Mouse (Mus musculus) mesoderm, embryonic 11.5 days (tissue): ENCODE data around the gene Ankrd6.

ENCODE experiments used
- DNase-seq: peaks from one replicate; pipeline ENCODE4 v3.0.0-alpha.2; 2012; ENCODE audit warnings: low read depth, low spot score

The Ankrd6 gene

DNA sequence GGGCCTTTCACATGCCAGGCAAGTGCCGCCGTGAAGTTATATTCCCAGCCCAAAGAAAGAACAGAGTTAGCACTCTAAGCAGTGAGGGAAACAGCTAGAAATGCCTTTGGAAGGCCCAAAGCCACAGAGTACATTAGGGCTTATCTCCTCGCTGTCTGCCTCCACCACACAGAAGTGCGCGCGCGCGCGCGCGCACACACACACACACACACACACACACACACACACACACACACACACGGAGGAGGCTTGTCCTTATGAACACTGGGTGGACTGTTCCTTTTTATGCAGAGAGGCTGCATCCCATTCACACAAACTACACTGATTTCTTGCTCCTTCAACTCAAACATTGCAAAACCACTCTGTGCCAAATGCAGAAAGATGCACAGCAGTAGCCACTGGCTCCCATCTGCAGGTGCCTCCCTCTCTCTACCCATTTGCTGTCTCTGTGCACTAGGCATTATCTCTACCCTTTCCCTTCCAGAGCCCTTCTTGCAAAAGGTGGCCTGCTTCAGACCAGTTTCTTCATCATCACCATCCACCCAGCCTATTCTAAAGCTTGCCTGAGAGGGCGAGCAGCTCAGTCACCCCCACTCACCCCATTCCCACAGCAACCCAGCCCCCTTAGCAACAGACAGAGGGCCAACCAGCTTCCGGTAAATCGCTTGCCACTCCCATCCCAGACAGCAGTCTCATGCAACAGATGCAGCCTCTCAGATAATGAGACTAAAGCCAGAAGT, 88.5 kb downstream of the Ankrd6 start:
- peak; percentile 54 for DNase-seq

DNA sequence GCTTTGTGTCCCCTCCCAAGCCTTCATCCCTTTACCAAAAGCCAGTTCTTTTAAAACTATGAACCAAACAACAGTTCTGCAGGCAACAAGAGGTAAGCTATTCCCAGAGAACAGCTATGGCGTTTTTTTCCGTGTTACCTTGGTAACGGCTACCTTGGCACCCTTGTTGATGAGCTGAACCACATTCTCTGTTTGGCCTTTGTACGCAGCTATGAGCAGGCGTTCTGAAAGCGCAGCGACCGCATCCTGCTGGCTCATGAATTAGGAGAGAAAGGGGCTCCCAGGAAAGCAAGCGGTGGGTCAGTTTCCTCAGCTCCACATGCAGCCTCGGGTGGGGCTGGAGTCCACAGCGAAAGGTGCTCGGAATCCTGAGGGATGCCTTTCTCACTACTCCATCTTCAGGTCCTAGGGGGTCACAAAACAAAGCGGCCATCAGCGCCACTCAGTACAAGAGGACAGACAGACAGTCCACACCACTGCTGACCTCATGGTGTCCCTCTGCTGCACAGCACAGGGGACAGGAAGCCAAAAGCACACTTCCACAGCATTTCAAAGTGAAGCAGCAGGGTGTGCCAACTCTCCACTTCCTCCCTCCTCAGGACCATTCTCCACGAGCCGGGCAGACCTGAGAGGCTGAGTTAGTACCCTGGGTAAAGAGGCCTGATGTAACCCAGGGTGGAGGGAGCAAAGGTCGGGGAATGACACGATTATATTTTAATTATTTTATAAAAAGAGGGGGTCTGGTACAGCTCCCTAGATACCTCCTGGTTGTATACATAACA, 90.3 kb downstream of the Ankrd6 start:
- no peak for DNase-seq

DNA sequence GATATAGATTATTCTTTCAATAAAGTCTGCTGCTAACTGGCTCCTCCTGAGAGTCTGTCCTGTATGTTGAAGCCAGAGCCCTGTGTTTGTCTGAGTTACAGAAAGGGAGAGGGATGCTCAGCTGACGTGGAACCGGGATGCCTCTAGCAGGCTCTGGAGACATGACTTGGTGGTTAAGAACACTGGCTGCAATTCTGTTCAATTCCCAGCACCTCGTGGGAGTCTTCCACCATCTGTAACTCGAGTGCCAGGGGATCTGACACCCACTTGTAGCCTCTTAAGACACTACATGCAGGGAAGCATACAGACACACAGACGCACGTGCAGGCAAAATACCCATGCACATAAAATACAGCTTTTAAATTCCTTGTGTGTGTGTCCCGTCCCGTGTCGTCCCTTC, 95.1 kb downstream of the Ankrd6 start:
- DNase-seq, result no peak

DNA sequence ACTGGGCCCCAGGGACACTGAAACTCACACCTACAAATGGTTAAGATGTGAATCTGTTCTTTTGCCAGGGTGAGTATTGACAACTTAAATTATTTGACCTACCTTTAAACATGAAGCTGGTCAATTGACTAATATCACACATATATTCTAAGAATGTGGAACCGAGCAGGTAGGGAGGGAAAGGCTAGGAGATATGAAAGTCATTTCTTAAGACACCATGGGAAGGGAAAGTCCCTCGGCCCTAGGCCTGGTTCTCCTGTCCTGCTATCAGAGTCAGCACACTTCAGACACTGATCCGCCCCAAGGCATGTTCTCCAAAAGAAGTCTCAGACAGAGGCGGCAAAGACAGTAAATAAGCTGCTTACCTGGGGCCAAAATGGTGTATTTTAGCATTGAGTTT, 95.7 kb downstream of the Ankrd6 start:
- DNase-seq, result no peak

DNA sequence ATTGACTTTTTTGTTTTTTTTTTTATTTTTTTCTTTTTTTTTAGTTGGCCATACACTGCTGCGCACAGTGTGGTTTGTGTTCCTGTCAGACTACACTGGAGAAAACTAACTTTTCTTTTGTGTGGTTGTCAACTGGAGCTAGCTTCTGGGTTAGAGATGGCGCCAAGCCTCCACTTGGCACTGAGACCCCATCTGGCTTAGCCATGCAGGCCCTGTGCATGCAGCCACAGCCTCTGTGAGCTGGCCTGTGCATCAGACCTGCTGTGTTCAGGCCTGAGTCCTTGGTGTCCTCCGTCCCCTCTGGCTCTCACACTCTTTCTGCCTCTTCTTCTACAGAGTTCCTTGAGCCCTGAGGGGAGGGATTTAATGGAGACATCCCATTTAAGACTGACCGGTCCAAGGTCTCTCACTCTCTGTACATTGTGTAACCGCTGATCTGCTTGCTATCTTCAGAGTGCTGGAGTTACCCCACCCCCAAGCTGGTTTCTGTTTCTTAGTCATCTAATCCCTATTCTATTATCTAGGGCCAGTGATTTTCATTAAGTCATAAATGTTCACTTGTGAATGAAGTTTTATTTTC, 96.9 kb downstream of the Ankrd6 start:
- no peak for DNase-seq

DNA sequence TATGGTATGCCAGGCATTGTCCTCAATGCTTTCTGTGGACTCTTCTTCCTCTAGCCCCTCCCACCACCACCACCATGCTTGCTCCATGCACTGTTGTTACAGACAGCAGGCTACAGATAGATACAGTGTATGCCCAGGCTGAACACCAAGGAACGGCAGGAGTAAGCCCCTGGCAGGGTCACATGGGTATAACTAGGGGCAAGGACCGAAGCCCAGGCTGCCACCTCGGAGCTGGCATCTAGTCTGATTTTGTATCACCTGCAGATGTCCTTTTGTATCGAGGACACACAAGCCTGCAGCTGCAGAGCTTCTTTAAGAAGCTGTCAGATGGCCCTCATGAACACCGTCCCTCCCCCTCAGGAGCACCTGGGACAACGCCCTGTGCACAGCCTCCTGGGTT, 97.8 kb downstream of the Ankrd6 start:
- no peak for DNase-seq

DNA sequence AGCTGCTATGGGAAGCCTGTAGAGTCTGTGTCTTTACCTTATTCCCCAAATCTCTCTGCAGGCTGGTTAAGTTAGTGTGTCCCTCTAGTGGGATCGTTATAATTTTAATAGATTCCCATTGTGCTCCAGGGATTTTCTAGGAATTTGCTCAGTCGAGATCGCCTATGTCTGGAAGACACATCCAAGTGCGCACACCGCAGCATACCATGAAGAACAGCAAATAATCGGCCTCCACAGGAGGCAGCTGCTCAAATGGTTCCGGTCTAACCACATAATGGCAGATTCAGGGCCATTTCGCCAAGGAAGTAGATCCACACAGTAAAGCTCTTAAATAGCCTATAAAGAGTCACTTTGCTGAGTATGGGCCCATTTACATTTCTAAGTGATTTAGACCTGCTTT, 98.3 kb downstream of the Ankrd6 start:
- no peak for DNase-seq

DNA sequence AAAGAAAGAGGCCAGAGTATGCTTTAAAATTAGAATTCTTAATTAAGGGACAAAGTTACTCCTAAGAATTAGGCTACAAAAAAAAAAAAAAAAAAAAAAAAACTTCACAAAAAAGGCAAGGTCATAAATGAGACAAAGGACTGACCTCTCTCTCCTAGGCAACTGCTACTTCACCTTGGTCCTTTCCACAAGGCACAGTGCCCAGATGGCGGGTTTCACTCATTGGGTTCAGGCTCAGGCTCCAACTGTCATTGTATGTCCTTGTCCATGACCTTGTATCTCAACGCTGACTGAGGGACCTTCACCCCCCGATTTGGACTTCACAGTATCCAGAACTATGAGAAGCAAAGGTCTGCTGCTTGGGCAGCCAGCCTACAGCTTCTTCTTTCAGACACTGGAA, 112.2 kb downstream of the Ankrd6 start:
- DNase-seq, result no peak

DNA sequence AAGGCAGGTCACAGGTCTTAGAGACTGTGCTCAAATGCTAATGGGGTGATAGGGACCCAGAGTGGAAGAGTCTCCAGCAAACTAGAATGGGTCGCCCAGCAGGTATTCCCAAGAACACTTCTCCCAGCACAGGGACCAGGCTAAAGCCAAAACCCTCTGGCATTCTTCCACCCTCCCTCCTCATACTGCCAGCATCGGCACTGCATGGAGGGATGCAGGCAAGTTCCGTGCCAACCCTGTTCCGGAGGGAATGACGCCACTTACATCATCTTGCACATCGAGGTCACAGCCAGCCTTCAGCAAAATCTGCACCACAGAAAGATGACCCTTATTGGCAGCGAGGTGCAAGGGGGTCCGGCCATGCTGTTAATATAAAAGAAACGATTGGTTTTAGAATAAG, 114.6 kb downstream of the Ankrd6 start:
- DNase-seq, result no peak

DNA sequence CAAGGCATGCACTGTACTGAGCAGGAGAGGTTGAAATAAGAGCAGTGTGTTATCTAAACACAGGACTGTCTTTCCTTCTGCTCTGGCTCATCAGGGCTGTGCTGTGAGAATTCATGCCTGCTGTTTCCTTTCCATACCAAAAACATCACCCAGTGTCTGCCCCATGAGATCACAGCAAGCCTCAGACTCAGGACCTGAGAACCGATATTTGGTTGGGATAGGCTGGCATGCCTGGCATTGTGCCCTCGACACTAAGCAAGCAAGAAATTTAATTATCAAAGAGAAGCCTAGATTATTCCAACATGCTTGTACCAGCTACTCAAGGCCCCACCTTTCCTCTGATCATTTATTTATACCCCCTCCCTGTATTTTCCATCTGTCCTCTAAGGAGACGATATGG, 116.1 kb downstream of the Ankrd6 start:
- no peak for DNase-seq

DNA sequence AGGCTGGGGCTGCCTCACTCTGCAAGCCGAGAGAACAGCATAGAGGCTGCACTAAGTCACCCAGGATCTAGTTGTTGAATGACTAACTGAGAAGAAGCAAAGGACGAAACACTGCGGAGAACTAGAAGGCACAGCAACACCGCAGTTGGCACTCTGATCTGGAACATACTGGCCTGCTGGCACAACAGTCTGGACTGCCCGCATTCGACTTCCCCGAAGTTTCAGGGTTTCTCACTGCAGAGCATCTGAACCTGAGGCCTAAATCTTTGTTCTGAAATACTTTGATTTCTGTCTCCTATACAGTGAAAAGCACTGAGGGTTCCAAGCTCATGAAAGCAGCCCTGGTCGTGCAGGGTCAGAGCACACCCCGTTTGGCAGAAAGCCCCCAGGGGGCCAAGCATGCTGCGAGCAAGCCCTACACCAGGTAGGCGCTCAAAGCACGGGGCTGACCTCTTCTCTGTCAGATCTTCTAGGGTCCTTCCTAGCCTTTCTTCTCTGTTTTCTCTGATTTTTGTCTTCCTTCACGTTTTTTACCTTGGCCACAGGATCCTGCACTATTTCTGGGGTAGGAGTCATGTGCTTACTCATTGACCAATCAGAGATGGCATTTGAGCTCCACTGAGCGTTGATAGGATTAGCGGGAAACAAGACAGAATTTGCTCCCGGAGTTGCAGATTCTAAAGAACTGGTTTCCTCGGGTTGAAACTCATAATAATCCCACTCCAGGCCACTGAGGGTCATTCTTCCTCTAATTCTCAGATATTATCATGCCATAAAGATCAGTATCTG, 117.0 kb downstream of the Ankrd6 start:
- DNase-seq, result peak; percentile 51

DNA sequence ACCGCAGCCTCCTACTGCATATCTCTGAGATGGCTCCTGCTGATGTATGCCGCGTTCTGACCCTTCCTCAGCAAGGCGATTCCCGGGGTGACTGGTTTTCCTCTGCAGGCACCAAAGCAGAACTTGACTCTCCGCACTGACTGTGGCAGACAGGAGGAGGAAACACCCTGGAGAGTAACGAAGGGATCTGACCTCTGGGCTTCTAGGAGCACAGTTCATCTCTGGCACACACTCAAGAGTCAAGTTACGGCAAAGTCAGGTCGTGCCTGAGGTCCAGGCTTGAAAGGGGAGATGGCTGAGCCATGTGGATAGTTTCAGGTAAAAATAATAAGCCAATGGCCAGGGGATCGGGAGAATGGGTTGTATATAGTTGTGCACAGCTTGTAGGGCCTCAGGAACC, 121.3 kb downstream of the Ankrd6 start:
- DNase-seq, result peak; percentile 26

DNA sequence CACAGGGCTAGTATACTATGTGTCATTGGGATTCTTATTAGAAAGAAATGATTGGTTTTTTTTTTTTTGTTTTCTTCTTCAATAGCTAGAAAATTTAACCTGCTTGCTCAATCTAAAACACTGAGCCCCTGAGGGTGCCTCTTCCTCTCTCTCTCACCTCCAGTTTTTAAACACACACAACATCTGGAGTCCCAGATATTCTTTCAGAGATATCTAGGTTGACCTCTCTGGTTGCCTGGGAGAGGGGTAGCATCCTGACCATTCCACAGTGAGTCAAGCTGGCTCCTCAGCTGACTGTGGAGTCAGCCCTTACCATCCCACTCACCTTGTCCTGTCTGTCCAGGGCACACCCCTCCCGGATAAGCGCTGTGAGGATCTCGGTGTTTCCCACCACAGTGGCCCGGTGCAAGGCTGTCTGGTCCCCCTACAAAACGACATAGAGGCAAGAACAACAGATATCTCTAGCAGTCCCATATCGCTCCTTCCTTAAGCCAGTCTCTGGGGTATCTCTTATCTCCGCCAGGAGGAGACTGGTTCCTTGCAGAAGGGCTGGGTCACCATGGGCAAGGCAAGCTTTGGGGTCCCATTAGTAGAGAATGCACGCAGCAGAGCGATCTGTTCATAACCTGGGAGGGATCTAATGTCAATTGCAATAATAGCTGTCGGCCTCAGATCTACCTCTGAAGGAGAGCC, 122.1 kb downstream of the Ankrd6 start:
- no peak for DNase-seq

DNA sequence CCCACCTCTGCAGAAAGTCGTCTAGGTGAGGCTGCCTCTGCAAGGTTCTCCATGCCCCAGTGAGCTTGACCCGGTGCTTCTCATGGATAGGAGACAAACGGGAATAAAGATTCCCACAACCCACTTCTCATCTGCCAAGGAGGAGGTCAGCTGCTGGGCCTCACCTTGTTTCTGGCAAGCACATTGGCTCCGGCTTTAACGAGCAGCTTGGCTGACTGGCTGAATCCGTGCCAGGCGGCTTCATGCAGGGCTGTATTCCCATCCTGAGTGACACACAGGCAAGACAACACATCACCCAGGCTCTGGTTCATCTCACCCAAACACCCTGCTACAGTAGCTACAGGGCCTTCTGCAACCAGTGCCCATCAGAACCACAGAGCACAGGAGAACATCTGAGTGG, 123.7 kb downstream of the Ankrd6 start:
- DNase-seq, result no peak

DNA sequence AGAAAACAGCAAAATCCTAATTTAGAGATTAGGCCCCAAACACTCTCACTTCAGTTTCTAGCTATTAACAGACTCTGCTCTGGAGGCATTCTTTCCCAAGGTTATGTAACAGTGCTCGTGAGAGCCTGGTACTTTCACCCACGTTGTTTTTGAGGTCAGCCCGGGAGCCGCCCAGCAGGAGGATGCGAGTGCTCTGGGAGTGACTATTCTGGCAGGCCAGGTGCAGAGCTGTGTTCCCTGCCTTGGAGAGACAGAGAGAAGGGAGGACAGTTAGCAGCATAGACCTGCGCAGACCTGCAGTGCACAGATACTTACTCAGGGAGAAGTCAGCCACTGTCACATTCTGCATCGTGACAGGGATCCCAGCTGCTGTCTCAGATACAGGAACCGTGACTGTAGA, 126.4 kb downstream of the Ankrd6 start:
- DNase-seq, result no peak

DNA sequence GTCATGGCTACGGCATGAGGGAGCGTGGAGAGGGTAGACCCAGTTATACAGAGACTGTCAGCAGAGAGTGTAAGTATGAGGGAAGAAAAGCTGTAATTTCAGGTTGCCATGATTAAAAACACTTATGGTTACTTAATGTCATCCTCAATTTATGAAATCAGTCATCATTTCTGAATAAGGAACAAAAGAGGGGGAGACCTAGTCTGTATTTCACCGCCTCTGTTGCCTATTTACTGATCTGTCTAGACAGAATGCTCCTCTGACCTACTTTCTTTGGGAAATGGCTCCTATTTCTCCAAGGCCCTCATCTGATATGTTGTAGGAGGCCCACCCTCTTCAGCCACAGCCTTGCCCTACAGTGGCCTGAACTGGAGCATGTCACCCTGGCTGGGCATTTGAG, 130.0 kb downstream of the Ankrd6 start:
- no peak for DNase-seq

DNA sequence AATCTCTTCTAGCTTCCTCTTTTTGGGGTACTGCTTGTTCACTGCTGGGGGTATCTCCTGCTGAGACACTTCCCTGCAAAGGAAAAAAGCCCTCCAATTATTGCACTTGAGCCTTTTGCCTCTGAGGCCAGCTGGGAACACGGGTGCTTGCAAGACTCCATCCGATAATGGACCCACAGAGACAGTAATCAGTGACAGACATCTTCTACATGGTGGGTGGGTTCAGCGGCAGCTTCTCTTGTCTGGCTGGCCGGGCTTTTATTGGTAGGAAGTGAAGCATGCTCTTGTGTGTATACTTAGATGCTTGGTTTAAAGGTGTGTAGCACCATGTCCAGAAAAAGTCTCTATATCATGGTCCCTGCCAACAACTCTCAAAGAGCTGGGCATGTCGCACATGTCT, 133.2 kb downstream of the Ankrd6 start:
- no peak for DNase-seq

DNA sequence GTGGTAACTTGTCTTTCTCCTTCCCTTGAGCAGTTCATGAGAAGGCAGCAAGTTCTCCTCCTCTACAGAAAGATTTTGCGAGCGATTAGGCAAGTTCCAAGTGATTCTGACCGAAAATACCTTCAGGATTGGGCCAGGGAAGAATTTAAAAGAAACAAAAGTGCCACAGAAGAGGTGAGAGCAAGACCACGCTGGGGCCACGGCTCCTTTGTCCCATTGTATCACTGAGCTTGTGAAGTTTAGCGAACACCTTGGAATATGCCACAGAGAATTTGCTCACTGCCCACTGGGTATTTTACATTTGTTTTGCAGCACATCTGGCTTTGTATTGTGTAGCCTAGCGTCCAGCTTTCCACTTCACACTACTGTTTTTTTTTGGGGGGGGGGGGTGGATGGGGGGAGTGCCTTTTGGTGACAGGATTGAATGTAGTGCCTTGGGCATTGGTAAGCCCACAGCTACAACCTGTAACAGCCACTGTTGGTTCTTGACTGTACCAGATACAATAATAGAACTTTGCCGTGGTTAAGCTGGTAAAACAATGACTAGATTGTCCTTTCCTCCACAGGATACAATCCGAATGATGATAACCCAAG, 150.0 kb downstream of the Ankrd6 start:
- DNase-seq, result no peak

DNA sequence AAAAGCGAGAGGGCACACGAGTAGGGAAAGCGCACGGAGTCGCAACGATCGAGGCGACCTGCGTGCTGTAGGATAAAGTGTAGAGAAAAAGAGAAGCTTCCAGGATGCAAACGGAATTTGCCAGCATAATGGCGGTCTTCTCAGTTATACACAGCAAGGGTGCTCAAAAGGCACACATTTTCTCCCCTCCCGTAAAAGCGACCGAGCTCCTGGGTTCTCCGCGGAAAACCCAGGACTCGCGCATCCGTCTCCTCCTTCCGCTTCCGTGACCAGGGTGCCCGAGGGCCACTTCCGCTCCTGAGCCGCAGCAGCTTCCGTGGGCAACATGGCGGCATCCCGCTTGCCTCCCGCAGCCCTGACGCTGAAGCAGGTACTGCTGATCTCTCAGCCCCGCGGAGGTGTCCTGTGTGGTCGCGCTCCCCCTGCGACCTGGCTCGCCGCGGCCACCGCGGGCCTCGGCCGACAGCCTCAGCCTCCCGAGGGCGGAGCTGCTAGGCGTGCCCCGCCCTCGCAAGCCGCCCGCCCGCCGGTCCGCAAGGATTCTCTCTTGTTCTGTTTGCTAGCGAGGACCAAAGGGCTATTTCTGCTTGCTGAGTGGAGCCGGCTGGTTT, 150.6 kb downstream of the Ankrd6 start, which contains the start of gene Lyrm2:
Lyrm2 (plus strand) TSS at position 288 of the 611 bp plus-strand sequence.
- peak; percentile 86 for DNase-seq

DNA sequence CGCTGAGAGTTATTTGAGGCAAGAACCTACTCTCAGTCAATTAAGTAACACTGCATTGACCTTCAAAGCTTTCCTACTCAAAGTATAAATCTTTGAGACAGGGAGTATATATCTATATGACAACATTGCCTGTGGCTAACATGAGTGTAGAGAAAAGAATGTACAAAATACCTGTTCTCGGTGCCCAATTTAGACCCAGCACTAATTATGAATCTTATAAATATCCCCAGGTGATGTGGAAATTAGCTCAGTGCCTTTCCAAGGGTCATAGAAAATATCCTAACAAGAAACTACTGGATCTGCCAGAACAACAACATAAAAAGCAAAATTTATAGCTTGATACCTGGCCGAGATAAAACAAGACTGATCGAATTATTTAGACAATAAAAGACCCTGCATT, 151.7 kb downstream of the Ankrd6 start:
- no peak for DNase-seq

DNA sequence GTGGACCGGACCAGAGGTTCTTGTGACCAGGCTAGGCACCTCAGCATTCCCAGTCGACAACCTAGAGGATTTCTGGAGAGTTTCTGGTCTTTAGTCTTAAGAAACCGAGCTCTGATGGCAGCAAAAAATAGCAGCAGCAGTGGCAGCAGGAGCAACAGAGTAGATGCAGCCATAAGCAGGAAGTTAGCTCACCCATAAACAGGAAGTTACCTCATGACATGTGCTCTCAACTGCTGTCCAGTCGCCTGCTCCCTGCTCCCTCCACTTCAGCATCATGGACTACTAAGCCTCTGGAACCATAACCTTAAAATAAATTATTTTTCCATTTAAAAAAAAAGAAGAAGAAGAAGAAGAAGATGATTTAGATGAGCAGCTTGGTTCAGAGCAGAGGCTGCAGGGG, 161.6 kb downstream of the Ankrd6 start:
- no peak for DNase-seq
